Mouse (Mus musculus): Measurements from ENCODE around the gene Strip2. TPM values are rescaled to one million over a fixed set of nuclear protein-coding genes. Genes with fewer than 3 reads are reported as not detected.
A peak's percentile ranks its signal among the peaks of the same experiment; 100 is the strongest.

Gene Strip2
- total and polyA plus RNA-seq, 3 experiments = 0.42 to 1.4 (median 1.3) TPM

DNA sequence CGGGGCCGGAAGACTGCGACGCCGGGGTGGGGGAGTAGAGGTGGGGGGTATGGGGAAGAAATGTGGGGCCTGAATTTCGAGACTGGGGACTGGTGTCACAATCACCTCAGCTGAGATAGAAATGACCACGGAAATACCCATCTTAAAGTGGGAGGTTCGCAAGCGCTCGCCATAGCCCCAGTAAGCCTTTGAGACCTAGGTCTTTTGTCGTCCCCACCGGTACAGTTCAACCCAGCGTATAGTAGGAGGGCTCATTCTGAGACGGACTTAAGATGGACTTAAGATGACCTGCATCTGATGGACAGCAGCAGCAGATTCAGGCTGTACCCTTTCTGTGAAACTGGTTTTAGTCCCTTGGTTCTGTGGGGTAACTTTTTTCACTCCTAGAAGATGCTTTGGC is 68.7 kb downstream of the Strip2 start:
- H3K36me3 ChIP-seq (replicated peaks in 1 of 2; ENCODE audit: control insufficient read depth in 1 of 2, insufficient read depth in 1 of 2, low read length in 1 of 2) = no peaks in the 10 kb centered on the region
- H3K27me3 ChIP-seq (replicated peaks) = peaks cover 3% of the 10 kb centered on the region
- H3K4me2 ChIP-seq (ENCODE audit: insufficient read depth, low read depth, poor library complexity, severe bottlenecking) = peak overlapping the region; percentile 63
- H3K79me2 ChIP-seq (replicated peaks; ENCODE audit: control insufficient read depth, extremely low read depth, insufficient read depth, poor library complexity, severe bottlenecking) = no peaks in the 10 kb centered on the region
- H3K4me1 ChIP-seq (ENCODE audit: control insufficient read depth in 1 of 2, insufficient read depth in 2 of 2) = peaks cover 7 to 11% of the 10 kb centered on the region in 2 experiments
- H3K27ac ChIP-seq (ENCODE audit: insufficient read depth, low read depth) = no peak overlapping the region
- peak overlapping the region; percentile 41 for H3K9ac ChIP-seq (ENCODE audit: insufficient read depth, low read depth)
- dilution Hi-C loops (cut with MboI; ENCODE audit: extremely low pct_ligation_motif_present, extremely low pct_unique_long_range_greater_than_20kb, low sequenced_read_pairs) = no loop called here
- H3K9me3 ChIP-seq (replicated peaks; ENCODE audit: low read length) = peaks cover 3% of the 10 kb centered on the region
- no peak for TF ChIP-seq CHD2 (IDR thresholded peaks at IDR 0.05; ENCODE audit: low read length)
- TF ChIP-seq UBTF (IDR thresholded peaks at IDR 0.05; ENCODE audit: low read depth, low read length) = 0 out of 2 replicates have a peak, but pooled peaks have one; percentile 4
- TF ChIP-seq ZKSCAN1 (IDR thresholded peaks at IDR 0.05; ENCODE audit: borderline replicate concordance, low read depth, low read length) = no peak
- TF ChIP-seq JUND (conservative IDR thresholded peaks at IDR 0.05; ENCODE audit: low read depth, low read length) = no peak
- TF ChIP-seq RCOR1 (conservative IDR thresholded peaks at IDR 0.05; ENCODE audit: low read depth, low read length) = no peak
- no peak for TF ChIP-seq TCF12 (IDR thresholded peaks at IDR 0.05; ENCODE audit: low read depth, low read length)
- in situ Hi-C loops (cut with MboI; ENCODE audit: low pct_ligation_motif_present, low pct_unique_long_range_greater_than_20kb, low sequenced_read_pairs) = no loop called here
- no peak for DNase-seq (ENCODE audit: extremely low read depth)
- peak overlapping the region; percentile 10 to 63 (median 54) for H3K4me3 ChIP-seq (replicated peaks in 1 of 3; ENCODE audit: low read depth in 2 of 3, low read length in 2 of 3, poor library complexity in 1 of 3)

- peaks cover 4 to 11% of the 10 kb centered on the region in 2 experiments for H3K4me1 ChIP-seq (ENCODE audit: control insufficient read depth in 1 of 2, insufficient read depth in 2 of 2)
- no peak for DNase-seq (ENCODE audit: extremely low read depth)
- peaks cover 3% of the 10 kb centered on the region for H3K27me3 ChIP-seq (replicated peaks)
- H3K9me3 ChIP-seq (replicated peaks; ENCODE audit: low read length) = peaks cover 3% of the 10 kb centered on the region
- in situ Hi-C loops (cut with MboI; ENCODE audit: low pct_ligation_motif_present, low pct_unique_long_range_greater_than_20kb, low sequenced_read_pairs) = no loop called here
- H3K9ac ChIP-seq (ENCODE audit: insufficient read depth, low read depth) = no peak overlapping the region
- H3K27ac ChIP-seq (ENCODE audit: insufficient read depth, low read depth) = no peak overlapping the region
- no peaks in the 10 kb centered on the region for H3K79me2 ChIP-seq (replicated peaks; ENCODE audit: control insufficient read depth, extremely low read depth, insufficient read depth, poor library complexity, severe bottlenecking)
- dilution Hi-C loops (cut with MboI; ENCODE audit: extremely low pct_ligation_motif_present, extremely low pct_unique_long_range_greater_than_20kb, low sequenced_read_pairs) = no loop called here
- TF ChIP-seq ZC3H11A (IDR thresholded peaks at IDR 0.05; ENCODE audit: low read depth, low read length) (no peak), BHLHE40 (IDR thresholded peaks at IDR 0.05; ENCODE audit: low read depth, low read length) (no peak), RAD21 (IDR thresholded peaks at IDR 0.05; ENCODE audit: low read depth, low read length) (no peak), MEF2A (IDR thresholded peaks at IDR 0.05; ENCODE audit: borderline replicate concordance, low read depth, low read length) (no peak), NELFE (IDR thresholded peaks at IDR 0.05; ENCODE audit: low read depth, low read length) (no peak), IRF4 (IDR thresholded peaks at IDR 0.05; ENCODE audit: low read depth, low read length) (no peak), ZMIZ1 (IDR thresholded peaks at IDR 0.05; ENCODE audit: low read depth, low read length) (no peak), CTCF (conservative IDR thresholded peaks at IDR 0.05 in 1 of 2, IDR thresholded peaks at IDR 0.05 in 1 of 2; ENCODE audit: low read depth in 2 of 2, low read length in 2 of 2) (no peak), POLR2A (IDR thresholded peaks at IDR 0.05; ENCODE audit: low read depth, low read length) (no peak), USF2 (conservative IDR thresholded peaks at IDR 0.05; ENCODE audit: low read depth, low read length) (no peak), CHD1 (IDR thresholded peaks at IDR 0.05; ENCODE audit: low read depth, low read length) (no peak), TCF12 (IDR thresholded peaks at IDR 0.05; ENCODE audit: low read depth, low read length) (no peak)
- H3K4me2 ChIP-seq (ENCODE audit: insufficient read depth, low read depth, poor library complexity, severe bottlenecking) = no peak overlapping the region
- H3K36me3 ChIP-seq (replicated peaks in 1 of 2; ENCODE audit: control insufficient read depth in 1 of 2, insufficient read depth in 1 of 2, low read length in 1 of 2) = no peaks in the 10 kb centered on the region
- no peak overlapping the region for H3K4me3 ChIP-seq (replicated peaks in 1 of 3; ENCODE audit: low read depth in 2 of 3, low read length in 2 of 3, poor library complexity in 1 of 3)
Observed at GRCm38 (mm10) chr6:29985986-29986385, 69.2 kb downstream of the Strip2 start.
